Mouse (Mus musculus) megakaryocyte, embryonic 14.5 days (primary cell): ENCODE data around the gene Snx8.

Experiments
- FLI1 ChIP-seq: IDR thresholded peaks from 2 replicates; pipeline ENCODE4 v1.6.1; 2012; ENCODE audit warnings: low read length, inconsistent platforms, mixed read lengths
- GATA1 ChIP-seq: IDR thresholded peaks from 3 replicates; pipeline ENCODE4 v1.6.1; 2012; ENCODE audit warnings: mixed read lengths, low read length, inconsistent platforms, borderline replicate concordance

DNA sequence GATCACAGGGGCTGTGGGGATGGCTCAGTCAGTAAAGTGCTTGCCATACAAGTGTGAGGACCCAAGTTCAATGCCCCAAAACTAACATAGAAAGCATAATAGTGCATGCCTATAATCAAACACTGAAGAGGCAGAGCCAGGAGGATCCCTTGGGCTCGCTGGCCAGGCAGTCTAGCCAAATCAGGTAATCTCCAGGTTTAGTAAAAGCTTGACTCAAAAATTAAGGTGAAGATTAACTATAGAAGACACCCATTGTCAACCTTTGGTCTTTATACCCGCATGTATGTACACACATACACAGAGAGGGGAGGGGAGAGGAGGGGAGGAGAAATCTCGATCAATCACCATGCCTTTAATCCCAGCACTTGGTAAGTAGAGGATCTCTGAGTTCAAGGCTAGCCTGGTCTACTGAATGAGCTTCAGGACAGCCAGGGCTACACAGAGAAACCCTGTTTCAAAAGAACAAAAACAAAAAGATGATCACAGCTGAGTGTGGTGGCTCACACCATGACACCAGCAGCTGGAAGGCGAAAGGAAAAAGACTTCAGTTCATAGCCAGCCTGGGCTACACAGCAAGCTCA is 13.7 kb downstream of the Snx8 start:
- TF ChIP-seq GATA1 (no peak), FLI1 (no peak)
